Mouse (Mus musculus) brain, embryonic 14.5 days (tissue): ENCODE measurements around the gene Rps23.

Source experiments
- CTCF ChIP-seq: fragments of 200-500 bp; IDR thresholded peaks from 2 replicates; pipeline ENCODE4 v1.5.1; 2012; ENCODE audit warnings: inconsistent platforms, mild to moderate bottlenecking, moderate library complexity, borderline replicate concordance; ENCODE audit not compliant: insufficient read depth, insufficient read length; ENCODE audit errors: extremely low read depth
- POLR2A ChIP-seq: fragments of 200-500 bp; IDR thresholded peaks from 2 replicates; pipeline ENCODE4 v1.6.1; 2012; ENCODE audit warnings: mild to moderate bottlenecking, inconsistent platforms, borderline replicate concordance; ENCODE audit not compliant: poor library complexity, insufficient read depth, insufficient read length, severe bottlenecking; ENCODE audit errors: extremely low read depth

DNA sequence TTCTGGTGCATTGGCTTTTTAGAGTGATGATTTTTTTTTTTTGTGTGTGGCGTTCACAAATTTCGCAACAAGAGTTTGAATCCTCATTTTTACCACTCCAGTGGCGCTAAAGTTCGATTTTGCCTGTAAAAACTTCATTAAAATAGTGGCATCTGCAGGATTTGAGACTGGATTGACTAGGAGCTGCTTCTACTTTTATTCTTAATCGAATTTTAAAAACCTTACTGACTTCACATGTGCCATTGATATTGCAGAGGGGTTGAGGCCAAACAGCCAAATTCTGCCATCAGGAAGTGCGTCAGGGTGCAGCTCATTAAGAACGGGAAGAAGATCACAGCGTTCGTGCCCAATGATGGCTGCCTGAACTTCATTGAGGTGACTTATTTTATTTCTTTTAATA, 1.3 kb downstream of the Rps23 start:
- TF ChIP-seq CTCF (no peak), POLR2A (no peak)
